Mouse (Mus musculus) heart, embryonic 14.5 days (tissue): ENCODE measurements at regions not wholly inside any gene's neighbourhood (a gene's known extent, or its start where the extent isn't known, plus 50 kb on each side); places are given as distances from the start of the nearest gene placed in this dataset.
A peak's percentile ranks its signal among the peaks of the same experiment; 100 is the strongest.

Experiments used
- ATAC-seq: fragments of 200-750 bp; cut with Nextera tagmentation; 2 replicates; pipeline ENCODE4 v1.8.0; 2017; ENCODE audit warnings: low read depth, moderate TSS enrichment; ENCODE audit not compliant: insufficient number of reproducible peaks, insufficient read depth, low FRiP score
- H3K27ac ChIP-seq, 2 experiments: fragments of 200-500 bp in 1 of 2; fragments of 300-500 bp in 1 of 2; sonication (generic) in 1 of 2; replicated peaks in 1 of 2; 2 replicates each; pipeline ENCODE4 v1.5.1; 2012 to 2014; ENCODE audit warnings: low read depth in 2 of 2, low read length in 2 of 2, control low read depth in 1 of 2, mild to moderate bottlenecking in 1 of 2, mixed read lengths in 1 of 2; ENCODE audit not compliant: control insufficient read depth in 1 of 2, insufficient read depth in 1 of 2
- H3K27me3 ChIP-seq: fragments of 300-500 bp; sonication (generic); 2 replicates; pipeline ENCODE4 v1.6.1; 2014; ENCODE audit warnings: mild to moderate bottlenecking, low read length, control low read depth; ENCODE audit not compliant: control insufficient read depth, insufficient read depth
- H3K36me3 ChIP-seq: fragments of 300-500 bp; sonication (generic); 2 replicates; pipeline ENCODE4 v1.6.1; 2014; ENCODE audit warnings: mild to moderate bottlenecking, control low read depth, low read length, mixed read lengths; ENCODE audit not compliant: control insufficient read depth, insufficient read depth
- H3K4me1 ChIP-seq, 2 experiments: fragments of 200-500 bp in 1 of 2; fragments of 300-500 bp in 1 of 2; sonication (generic) in 1 of 2; 2 replicates each; pipeline ENCODE4 v1.6.1; 2012 to 2014; ENCODE audit warnings: low read length in 2 of 2, control low read depth in 1 of 2, mixed read lengths in 1 of 2; ENCODE audit not compliant: control insufficient read depth in 2 of 2, insufficient read depth in 2 of 2
- H3K4me2 ChIP-seq: fragments of 300-500 bp; sonication (generic); 2 replicates; pipeline ENCODE4 v1.6.1; 2014; ENCODE audit warnings: mild to moderate bottlenecking, low read length
- H3K4me3 ChIP-seq, 2 experiments: fragments of 200-500 bp in 1 of 2; fragments of 300-500 bp in 1 of 2; sonication (generic) in 1 of 2; 2 replicates each; pipeline ENCODE4 v1.5.1; 2012 to 2014; ENCODE audit warnings: low read length in 2 of 2, mild to moderate bottlenecking in 2 of 2, control low read depth in 1 of 2, low read depth in 1 of 2, moderate library complexity in 1 of 2; ENCODE audit not compliant: control insufficient read depth in 1 of 2, insufficient read depth in 1 of 2
- H3K9ac ChIP-seq: fragments of 300-500 bp; sonication (generic); 2 replicates; pipeline ENCODE4 v1.6.1; 2014; ENCODE audit warnings: mild to moderate bottlenecking, low read length
- H3K9me3 ChIP-seq: fragments of 300-500 bp; sonication (generic); 2 replicates; pipeline ENCODE4 v1.6.1; 2016; ENCODE audit warnings: low read length, control low read depth; ENCODE audit not compliant: control insufficient read depth
- WGBS: fragments of 180-500 bp; shearing (Covaris S2); extraction: QIAGEN DNeasy Blood & Tissue Kit; methylation state at CpG from one replicate; pipeline ENCODE4 v1.1.7; 2014; 5-methylcytosine and 5-hydroxymethylcytosine counted together

- no peak for ATAC-seq
- Histone ChIP-seq H3K4me3 (no peak overlapping the region), H3K4me2 (no peak overlapping the region), H3K9me3 (no peaks in the 10 kb centered on the region), H3K9ac (no peak overlapping the region), H3K27ac (no peak overlapping the region), H3K36me3 (no peaks in the 10 kb centered on the region), H3K4me1 (peaks cover 12 to 19% of the 10 kb centered on the region in 2 experiments), H3K27me3 (no peaks in the 10 kb centered on the region)
- WGBS: 56% methylated on average over 5 of the region's 5 CpGs
Observed at GRCm38 (mm10) chr16:21353111-21353510, 69.8 kb upstream of the Vps8 start.

GRCm38 (mm10) chr16:21353545-21353944 is 69.4 kb upstream of the Vps8 start:
- Histone ChIP-seq H3K36me3 (no peaks in the 10 kb centered on the region), H3K27ac (no peak overlapping the region), H3K9ac (no peak overlapping the region), H3K4me2 (no peak overlapping the region), H3K4me1 (peaks cover 15 to 23% of the 10 kb centered on the region in 2 experiments), H3K9me3 (no peaks in the 10 kb centered on the region), H3K27me3 (no peaks in the 10 kb centered on the region), H3K4me3 (no peak overlapping the region)
- 20% methylated on average over 6 of the region's 6 CpGs for WGBS
- no peak for ATAC-seq

- H3K36me3 ChIP-seq: no peaks in the 10 kb centered on the region
- no peak overlapping the region for H3K27ac ChIP-seq
- H3K9me3 ChIP-seq: no peaks in the 10 kb centered on the region
- 58% methylated on average over 1 of the region's 1 CpGs for WGBS
- H3K4me1 ChIP-seq: peaks cover 18 to 26% of the 10 kb centered on the region in 2 experiments
- no peak for ATAC-seq
- no peak overlapping the region for H3K4me3 ChIP-seq
- H3K9ac ChIP-seq: no peak overlapping the region
- 0 out of 2 replicates have a peak, but pooled peaks cover 2% of the 10 kb centered on the region for H3K27me3 ChIP-seq
- no peak overlapping the region for H3K4me2 ChIP-seq
Observed at GRCm38 (mm10) chr16:21355638-21356037, 67.3 kb upstream of the Vps8 start.

GRCm38 (mm10) chr16:21357433-21357832 is 65.5 kb upstream of the Vps8 start:
- no peak overlapping the region for H3K9ac ChIP-seq
- H3K4me3 ChIP-seq: no peak overlapping the region
- H3K4me2 ChIP-seq: 0 out of 2 replicates have a peak overlapping the region, but pooled peaks have one; percentile 1
- H3K27ac ChIP-seq: peak overlapping the region in 1 of 2 experiments; percentile 42; a peak in 1 of 4 replicates
- WGBS: 5% methylated on average over 5 of the region's 5 CpGs
- peaks cover 21 to 35% of the 10 kb centered on the region in 2 experiments for H3K4me1 ChIP-seq
- H3K36me3 ChIP-seq: no peaks in the 10 kb centered on the region
- H3K27me3 ChIP-seq: 0 out of 2 replicates have a peak, but pooled peaks cover 2% of the 10 kb centered on the region
- ATAC-seq: no peak; the same call in 1 of the 2 replicates
- no peaks in the 10 kb centered on the region for H3K9me3 ChIP-seq

GRCm38 (mm10) chr16:21358313-21358920 is 64.5 kb upstream of the Vps8 start:
- Histone ChIP-seq H3K27me3 (0 out of 2 replicates have a peak, but pooled peaks cover 2% of the 10 kb centered on the region), H3K4me2 (no peak overlapping the region), H3K4me1 (peaks cover 25 to 45% of the 10 kb centered on the region in 2 experiments), H3K9me3 (no peaks in the 10 kb centered on the region), H3K4me3 (no peak overlapping the region), H3K27ac (no peak overlapping the region), H3K9ac (no peak overlapping the region), H3K36me3 (no peaks in the 10 kb centered on the region)
- ATAC-seq: no peak
- WGBS: 24% methylated on average over 12 of the region's 12 CpGs

GRCm38 (mm10) chr16:21359459-21359858 is 63.5 kb upstream of the Vps8 start:
- H3K4me1 ChIP-seq: peaks cover 34 to 55% of the 10 kb centered on the region in 2 experiments
- H3K4me3 ChIP-seq: no peak overlapping the region
- no peaks in the 10 kb centered on the region for H3K9me3 ChIP-seq
- no peak for ATAC-seq
- no peaks in the 10 kb centered on the region for H3K36me3 ChIP-seq
- no peak overlapping the region for H3K4me2 ChIP-seq
- no peak overlapping the region for H3K27ac ChIP-seq
- H3K9ac ChIP-seq: no peak overlapping the region
- 69% methylated on average over 4 of the region's 4 CpGs for WGBS
- 0 out of 2 replicates have a peak, but pooled peaks cover 2% of the 10 kb centered on the region for H3K27me3 ChIP-seq

GRCm38 (mm10) chr16:21361406-21361805 is 61.5 kb upstream of the Vps8 start:
- H3K27me3 ChIP-seq: 0 out of 2 replicates have a peak, but pooled peaks cover 2% of the 10 kb centered on the region
- no peak overlapping the region for H3K4me2 ChIP-seq
- no peak overlapping the region for H3K27ac ChIP-seq
- H3K9me3 ChIP-seq: no peaks in the 10 kb centered on the region
- H3K36me3 ChIP-seq: no peaks in the 10 kb centered on the region
- H3K4me1 ChIP-seq: peaks cover 38 to 58% of the 10 kb centered on the region in 2 experiments
- no peak overlapping the region for H3K9ac ChIP-seq
- no peak for ATAC-seq
- no peak overlapping the region for H3K4me3 ChIP-seq
- 19% methylated on average over 2 of the region's 2 CpGs for WGBS
